Mouse (Mus musculus): ENCODE results near the gene Adamts12.

Gene Adamts12

GRCm38 (mm10) chr15:11364795-11365194, 300.2 kb downstream of the Adamts12 start:
- H3K4me3 ChIP-seq (replicated peaks; ENCODE audit: low read length): no peak overlapping the region
- peaks cover 40% of the 10 kb centered on the region for H3K9me3 ChIP-seq (ENCODE audit: low read length)
- no peaks in the 10 kb centered on the region for H3K36me3 ChIP-seq (ENCODE audit: insufficient read depth, low read length)
- no peaks in the 10 kb centered on the region for H3K27me3 ChIP-seq (ENCODE audit: insufficient read depth, low read length)
- no peaks in the 10 kb centered on the region for H3K4me1 ChIP-seq (replicated peaks; ENCODE audit: low read depth, low read length)
- no peak for TF ChIP-seq NANOG (IDR thresholded peaks at IDR 0.05; ENCODE audit: borderline replicate concordance, low read length)

- TF ChIP-seq CTCF (conservative IDR thresholded peaks at IDR 0.05; ENCODE audit: low read length) (no peak), POU5F1 (IDR thresholded peaks at IDR 0.05; ENCODE audit: borderline replicate concordance, low read length) (no peak), NANOG (IDR thresholded peaks at IDR 0.05; ENCODE audit: borderline replicate concordance, low read length) (no peak)
- H3K4me3 ChIP-seq (replicated peaks; ENCODE audit: low read length): no peak overlapping the region
- H3K4me1 ChIP-seq (replicated peaks; ENCODE audit: low read depth, low read length): no peaks in the 10 kb centered on the region
- H3K9me3 ChIP-seq (ENCODE audit: low read length): no peaks in the 10 kb centered on the region
- H3K27me3 ChIP-seq (ENCODE audit: insufficient read depth, low read length): no peaks in the 10 kb centered on the region
- H3K36me3 ChIP-seq (ENCODE audit: insufficient read depth, low read length): no peaks in the 10 kb centered on the region
Measured at GRCm38 (mm10) chr15:11369572-11369971, 305.0 kb downstream of the Adamts12 start.

GRCm38 (mm10) chr15:11370477-11371085, 306.0 kb downstream of the Adamts12 start:
- H3K4me1 ChIP-seq (replicated peaks; ENCODE audit: low read depth, low read length): no peaks in the 10 kb centered on the region
- H3K4me3 ChIP-seq (replicated peaks; ENCODE audit: low read length): no peak overlapping the region
- H3K36me3 ChIP-seq (ENCODE audit: insufficient read depth, low read length): no peaks in the 10 kb centered on the region
- no peaks in the 10 kb centered on the region for H3K27me3 ChIP-seq (ENCODE audit: insufficient read depth, low read length)
- H3K9me3 ChIP-seq (ENCODE audit: low read length): no peaks in the 10 kb centered on the region
- no peak for TF ChIP-seq POU5F1 (IDR thresholded peaks at IDR 0.05; ENCODE audit: borderline replicate concordance, low read length)
- no peak for TF ChIP-seq CTCF (conservative IDR thresholded peaks at IDR 0.05; ENCODE audit: low read length)
- no peak for TF ChIP-seq NANOG (IDR thresholded peaks at IDR 0.05; ENCODE audit: borderline replicate concordance, low read length)

GRCm38 (mm10) chr15:11379431-11380086, 315.0 kb downstream of the Adamts12 start:
- Histone ChIP-seq H3K4me1 (replicated peaks; ENCODE audit: low read depth, low read length) (peaks cover 8% of the 10 kb centered on the region), H3K27me3 (ENCODE audit: insufficient read depth, low read length) (no peaks in the 10 kb centered on the region), H3K36me3 (ENCODE audit: insufficient read depth, low read length) (peaks cover 31% of the 10 kb centered on the region), H3K9me3 (ENCODE audit: low read length) (peaks cover 24% of the 10 kb centered on the region), H3K4me3 (replicated peaks; ENCODE audit: low read length) (no peak overlapping the region)
- TF ChIP-seq POU5F1 (IDR thresholded peaks at IDR 0.05; ENCODE audit: borderline replicate concordance, low read length) (no peak), NANOG (IDR thresholded peaks at IDR 0.05; ENCODE audit: borderline replicate concordance, low read length) (no peak), CTCF (conservative IDR thresholded peaks at IDR 0.05; ENCODE audit: low read length) (no peak)

GRCm38 (mm10) chr15:11380087-11380530, 315.5 kb downstream of the Adamts12 start:
- H3K4me3 ChIP-seq (replicated peaks; ENCODE audit: low read length): no peak overlapping the region
- no peaks in the 10 kb centered on the region for H3K27me3 ChIP-seq (ENCODE audit: insufficient read depth, low read length)
- H3K9me3 ChIP-seq (ENCODE audit: low read length): peaks cover 29% of the 10 kb centered on the region
- peaks cover 8% of the 10 kb centered on the region for H3K4me1 ChIP-seq (replicated peaks; ENCODE audit: low read depth, low read length)
- H3K36me3 ChIP-seq (ENCODE audit: insufficient read depth, low read length): peaks cover 36% of the 10 kb centered on the region
- no peak for TF ChIP-seq NANOG (IDR thresholded peaks at IDR 0.05; ENCODE audit: borderline replicate concordance, low read length)
- peak; percentile 42 for TF ChIP-seq CTCF (conservative IDR thresholded peaks at IDR 0.05; ENCODE audit: low read length)

- no peak for TF ChIP-seq CTCF (conservative IDR thresholded peaks at IDR 0.05; ENCODE audit: low read length)
- no peak for TF ChIP-seq NANOG (IDR thresholded peaks at IDR 0.05; ENCODE audit: borderline replicate concordance, low read length)
- no peak for TF ChIP-seq POU5F1 (IDR thresholded peaks at IDR 0.05; ENCODE audit: borderline replicate concordance, low read length)
- H3K4me3 ChIP-seq (replicated peaks; ENCODE audit: low read length): no peak overlapping the region
- peaks cover 34% of the 10 kb centered on the region for H3K9me3 ChIP-seq (ENCODE audit: low read length)
- H3K4me1 ChIP-seq (replicated peaks; ENCODE audit: low read depth, low read length): peaks cover 8% of the 10 kb centered on the region
- no peaks in the 10 kb centered on the region for H3K27me3 ChIP-seq (ENCODE audit: insufficient read depth, low read length)
- peaks cover 41% of the 10 kb centered on the region for H3K36me3 ChIP-seq (ENCODE audit: insufficient read depth, low read length)
Measured at GRCm38 (mm10) chr15:11380616-11381015, 316.0 kb downstream of the Adamts12 start.

GRCm38 (mm10) chr15:11382585-11382984, 318.0 kb downstream of the Adamts12 start:
- Histone ChIP-seq H3K4me1 (replicated peaks; ENCODE audit: low read depth, low read length) (peaks cover 8% of the 10 kb centered on the region), H3K27me3 (ENCODE audit: insufficient read depth, low read length) (no peaks in the 10 kb centered on the region), H3K9me3 (ENCODE audit: low read length) (peaks cover 51% of the 10 kb centered on the region), H3K36me3 (ENCODE audit: insufficient read depth, low read length) (peaks cover 61% of the 10 kb centered on the region), H3K4me3 (replicated peaks; ENCODE audit: low read length) (no peak overlapping the region)
- TF ChIP-seq POU5F1 (IDR thresholded peaks at IDR 0.05; ENCODE audit: borderline replicate concordance, low read length): no peak
- no peak for TF ChIP-seq NANOG (IDR thresholded peaks at IDR 0.05; ENCODE audit: borderline replicate concordance, low read length)
- no peak for TF ChIP-seq CTCF (conservative IDR thresholded peaks at IDR 0.05; ENCODE audit: low read length)

GRCm38 (mm10) chr15:11383796-11384195, 319.2 kb downstream of the Adamts12 start:
- peaks cover 73% of the 10 kb centered on the region for H3K36me3 ChIP-seq (ENCODE audit: insufficient read depth, low read length)
- no peak for TF ChIP-seq CTCF (conservative IDR thresholded peaks at IDR 0.05; ENCODE audit: low read length)
- TF ChIP-seq POU5F1 (IDR thresholded peaks at IDR 0.05; ENCODE audit: borderline replicate concordance, low read length): no peak
- no peak for TF ChIP-seq NANOG (IDR thresholded peaks at IDR 0.05; ENCODE audit: borderline replicate concordance, low read length)
- no peak overlapping the region for H3K4me3 ChIP-seq (replicated peaks; ENCODE audit: low read length)
- peaks cover 8% of the 10 kb centered on the region for H3K4me1 ChIP-seq (replicated peaks; ENCODE audit: low read depth, low read length)
- peaks cover 53% of the 10 kb centered on the region for H3K9me3 ChIP-seq (ENCODE audit: low read length)
- H3K27me3 ChIP-seq (ENCODE audit: insufficient read depth, low read length): no peaks in the 10 kb centered on the region

Measured in E14TG2a.4 (cell line).